In genomic region chr2:168765696-168766537, GRCm38 (mm10) we compare ENCODE assay signal across 8 mouse cellular contexts. TPM values are rescaled to one million over a fixed set of nuclear protein-coding genes. Genes with fewer than 3 reads are reported as not detected.
DNase-seq lines count a peak whose midpoint lies in the region; ATAC-seq lines count a peak whose summit lies in the region.

No protein-coding gene starts in this region.

- H3K9ac ChIP-seq in embryonic facial prominence, embryonic 13.5 days, result peak overlapping the region; percentile 82
- H3K9ac ChIP-seq in midbrain, embryonic 12.5 days (replicated peaks), result peak overlapping the region; percentile 89

- no peaks in the 10 kb centered on the region for H3K4me1 ChIP-seq in erythroblast, embryonic 14.5 days (ENCODE audit: control insufficient read depth)
- peaks cover 43% of the 10 kb centered on the region for H3K4me1 ChIP-seq in embryonic facial prominence, embryonic 13.5 days
- H3K4me1 ChIP-seq in hindbrain, embryonic 10.5 days (replicated peaks), result peaks cover 76% of the 10 kb centered on the region
- H3K4me1 ChIP-seq in midbrain, embryonic 12.5 days, result peaks cover 65% of the 10 kb centered on the region

- H3K27me3 ChIP-seq in erythroblast, embryonic 14.5 days (ENCODE audit: control insufficient read depth), result peaks cover 69% of the 10 kb centered on the region
- H3K27me3 ChIP-seq in embryonic facial prominence, embryonic 13.5 days, result peaks cover 82% of the 10 kb centered on the region
- peaks cover 20% of the 10 kb centered on the region for H3K27me3 ChIP-seq in hindbrain, embryonic 10.5 days (ENCODE audit: insufficient read depth, poor library complexity, severe bottlenecking)
- H3K27me3 ChIP-seq in midbrain, embryonic 12.5 days, result peaks cover 22% of the 10 kb centered on the region

- H3K4me2 ChIP-seq in embryonic facial prominence, embryonic 13.5 days, result peak overlapping the region; percentile 97
- H3K4me2 ChIP-seq in midbrain, embryonic 12.5 days (replicated peaks), result peak overlapping the region; percentile 91

- H3K27ac ChIP-seq in embryonic facial prominence, embryonic 13.5 days, result peak overlapping the region; percentile 75
- H3K27ac ChIP-seq in hindbrain, embryonic 10.5 days, result peak overlapping the region; percentile 96
- peak overlapping the region; percentile 85 for H3K27ac ChIP-seq in midbrain, embryonic 12.5 days (replicated peaks)

- ATAC-seq in erythroblast, adult 5-6 weeks (replicated peaks; ENCODE audit: low FRiP score, poor library complexity, severe bottlenecking), result no peak
- ATAC-seq in embryonic facial prominence, embryonic 13.5 days (ENCODE audit: insufficient number of reproducible peaks, insufficient read depth, low FRiP score, low TSS enrichment, low read depth), result no peak
- 0 out of 2 replicates have a peak, but pooled peaks have one; percentile 16 for ATAC-seq in midbrain, embryonic 12.5 days (ENCODE audit: low FRiP score, low read depth)

- no peak for DNase-seq in hindbrain, embryonic 10.5 days (ENCODE audit: low spot score)
- no peak for DNase-seq in urinary bladder, adult 2 months (ENCODE audit: low spot score)
- DNase-seq in layer of hippocampus, postnatal 14 days (ENCODE audit: low spot score in 2 of 2), result no peak
- no peak for DNase-seq in adrenal gland, adult 18-20 months (ENCODE audit: low spot score in 2 of 2)

- no peaks in the 10 kb centered on the region for H3K36me3 ChIP-seq in erythroblast, embryonic 14.5 days (ENCODE audit: control insufficient read depth)
- H3K36me3 ChIP-seq in embryonic facial prominence, embryonic 13.5 days, result no peaks in the 10 kb centered on the region
- peaks cover 1% of the 10 kb centered on the region; the same call in 1 of the 2 replicates for H3K36me3 ChIP-seq in hindbrain, embryonic 10.5 days
- H3K36me3 ChIP-seq in midbrain, embryonic 12.5 days, result no peaks in the 10 kb centered on the region

- H3K4me3 ChIP-seq in erythroblast, embryonic 14.5 days (replicated peaks), result peak overlapping the region; percentile 39
- peak overlapping the region; percentile 60 for H3K4me3 ChIP-seq in embryonic facial prominence, embryonic 13.5 days
- peak overlapping the region; percentile 90 for H3K4me3 ChIP-seq in hindbrain, embryonic 10.5 days
- H3K4me3 ChIP-seq in midbrain, embryonic 12.5 days, result peak overlapping the region; percentile 81

- WGBS in embryonic facial prominence, embryonic 13.5 days, result 1% methylated on average over 65 of the region's 65 CpGs
- WGBS in hindbrain, embryonic 10.5 days, result under 1% methylated on average over 65 of the region's 65 CpGs
- under 1% methylated on average over 63 of the region's 65 CpGs for WGBS in midbrain, embryonic 12.5 days

- no peaks in the 10 kb centered on the region for H3K9me3 ChIP-seq in erythroblast, embryonic 14.5 days (ENCODE audit: control insufficient read depth, low read length)
- H3K9me3 ChIP-seq in embryonic facial prominence, embryonic 13.5 days, result no peaks in the 10 kb centered on the region
- no peaks in the 10 kb centered on the region for H3K9me3 ChIP-seq in hindbrain, embryonic 10.5 days
- no peaks in the 10 kb centered on the region for H3K9me3 ChIP-seq in midbrain, embryonic 12.5 days

RNA-seq across cellular contexts. Expression of gene Sall4, which starts 1.8 kb away (rescaled TPM):
- 0.01 TPM in 2 replicates for polyA plus RNA-seq in erythroblast, embryonic 14.5 days (2012)
- total RNA-seq in erythroblast, adult 5-6 weeks (2015; ENCODE audit: low replicate concordance), result not detected in 2 replicates
- total RNA-seq in erythroblast, adult 5-6 weeks (2017; ENCODE audit: low replicate concordance), result not detected in 2 replicates
- 1.8 and 1.9 TPM in 2 replicates for polyA plus RNA-seq in embryonic facial prominence, embryonic 13.5 days (2015; fragmentation: Nextera tagmentation; extraction: Ambion mirVana)
- 19.0 and 44.4 TPM in 2 replicates for polyA plus RNA-seq in hindbrain, embryonic 10.5 days (2016; fragmentation: Nextera tagmentation; extraction: Ambion mirVana)
- 14.1 and 17.4 TPM in 2 replicates for polyA plus RNA-seq in midbrain, embryonic 12.5 days (2016; fragmentation: Nextera tagmentation; extraction: Ambion mirVana)
- 0.15 and 0.16 TPM in 2 replicates for polyA plus RNA-seq in urinary bladder, adult 2 months (2012; rRNA removed)
- under 1 TPM; 0.19 to 0.41 TPM for total RNA-seq in layer of hippocampus, postnatal 14 days (2021)
- not detected for total RNA-seq in adrenal gland, adult 18-20 months (2021)

RNA-seq across cellular contexts. Expression of gene Atp9a, which starts 23.7 kb away (rescaled TPM):
- polyA plus RNA-seq in erythroblast, embryonic 14.5 days (2012), result 0.03 TPM in 1 of 2 replicates, not detected in the other
- not detected in 2 replicates for total RNA-seq in erythroblast, adult 5-6 weeks (2015; ENCODE audit: low replicate concordance)
- not detected in 2 replicates for total RNA-seq in erythroblast, adult 5-6 weeks (2017; ENCODE audit: low replicate concordance)
- polyA plus RNA-seq in embryonic facial prominence, embryonic 13.5 days (2015; fragmentation: Nextera tagmentation; extraction: Ambion mirVana), result 22.4 and 23.0 TPM in 2 replicates
- 14.6 and 20.1 TPM in 2 replicates for polyA plus RNA-seq in hindbrain, embryonic 10.5 days (2016; fragmentation: Nextera tagmentation; extraction: Ambion mirVana)
- 41.0 and 42.9 TPM in 2 replicates for polyA plus RNA-seq in midbrain, embryonic 12.5 days (2016; fragmentation: Nextera tagmentation; extraction: Ambion mirVana)
- 32.4 and 42.3 TPM in 2 replicates for polyA plus RNA-seq in urinary bladder, adult 2 months (2012; rRNA removed)
- total RNA-seq in layer of hippocampus, postnatal 14 days (2021), result 100 to 1,000 TPM; 411 to 417 TPM
- 100 to 1,000 TPM in 1 of 2 experiments, 10 to 100 TPM in 1; 74.1 to 115 TPM for total RNA-seq in adrenal gland, adult 18-20 months (2021)

Comparison
In these comparisons a context has a peak if more than half of its experiments do, and no peak if none do; other contexts are left out.
1. H3K4me3 ChIP-seq: peak in every context shown above with its lines; median percentile 90 in hindbrain, embryonic 10.5 days; 81 in midbrain, embryonic 12.5 days; 60 in embryonic facial prominence, embryonic 13.5 days; 39 in erythroblast, embryonic 14.5 days.
2. RNA of gene Atp9a, which starts 23.7 kb away (polyA plus RNA-seq): 41.0 to 42.9 TPM in midbrain, embryonic 12.5 days, 32.4 to 42.3 TPM in urinary bladder, adult 2 months, 22.4 to 23.0 TPM in embryonic facial prominence, embryonic 13.5 days and 14.6 to 20.1 TPM in hindbrain, embryonic 10.5 days; 0.03 TPM in erythroblast, embryonic 14.5 days; every median in the first group is over 10 times any median in the second.
3. Peak in every context shown above with its lines, with median percentiles within 50 percentile points of each other: H3K27ac ChIP-seq.